Mouse (Mus musculus) intestine, embryonic 14.5 days (tissue): ENCODE measurements at regions not wholly inside any gene's neighbourhood (a gene's known extent, or its start where the extent isn't known, plus 50 kb on each side); places are given as distances from the start of the nearest gene placed in this dataset.
A peak's percentile ranks its signal among the peaks of the same experiment; 100 is the strongest.

Source experiments
- ATAC-seq: fragments of 200-750 bp; cut with Nextera tagmentation; replicated peaks from 2 replicates; pipeline ENCODE4 v1.8.0; 2017; ENCODE audit warnings: low read depth, moderate number of reproducible peaks, moderate TSS enrichment, moderate library complexity; ENCODE audit not compliant: low FRiP score, low TSS enrichment
- DNase-seq: peaks from one replicate; pipeline ENCODE4 v3.0.0-alpha.2; 2018; ENCODE audit warnings: low spot score
- H3K27ac ChIP-seq: fragments of 300-500 bp; sonication (generic); 2 replicates; pipeline ENCODE4 v1.5.1; 2014; ENCODE audit warnings: low read depth, mild to moderate bottlenecking, control low read depth
- H3K27me3 ChIP-seq: fragments of 300-500 bp; sonication (generic); replicated peaks from 2 replicates; pipeline ENCODE4 v1.6.1; 2014; ENCODE audit warnings: low read length, control low read depth; ENCODE audit not compliant: control insufficient read depth, insufficient read depth
- H3K36me3 ChIP-seq: fragments of 300-500 bp; sonication (generic); 2 replicates; pipeline ENCODE4 v1.6.1; 2014; ENCODE audit warnings: low read length, control low read depth; ENCODE audit not compliant: control insufficient read depth, insufficient read depth
- H3K4me1 ChIP-seq: fragments of 300-500 bp; sonication (generic); replicated peaks from 2 replicates; pipeline ENCODE4 v1.6.1; 2014; ENCODE audit warnings: low read length, control low read depth, mixed read lengths; ENCODE audit not compliant: control insufficient read depth, insufficient read depth
- H3K4me2 ChIP-seq: fragments of 300-500 bp; sonication (generic); 2 replicates; pipeline ENCODE4 v1.6.1; 2014; ENCODE audit warnings: low read length
- H3K4me3 ChIP-seq: fragments of 300-500 bp; sonication (generic); 2 replicates; pipeline ENCODE4 v1.5.1; 2014; ENCODE audit warnings: low read depth, low read length, control low read depth, mixed read lengths
- H3K9ac ChIP-seq: fragments of 300-500 bp; sonication (generic); 2 replicates; pipeline ENCODE4 v1.6.1; 2014; ENCODE audit warnings: mild to moderate bottlenecking, low read length
- H3K9me3 ChIP-seq: fragments of 300-500 bp; sonication (generic); 2 replicates; pipeline ENCODE4 v1.6.1; 2016; ENCODE audit warnings: low read length, control low read depth; ENCODE audit not compliant: control insufficient read depth
- WGBS: fragments of 180-500 bp; shearing (Covaris S2); extraction: QIAGEN DNeasy Blood & Tissue Kit; methylation state at CpG from one replicate; pipeline ENCODE4 v1.1.7; 2014; 5-methylcytosine and 5-hydroxymethylcytosine counted together

DNA sequence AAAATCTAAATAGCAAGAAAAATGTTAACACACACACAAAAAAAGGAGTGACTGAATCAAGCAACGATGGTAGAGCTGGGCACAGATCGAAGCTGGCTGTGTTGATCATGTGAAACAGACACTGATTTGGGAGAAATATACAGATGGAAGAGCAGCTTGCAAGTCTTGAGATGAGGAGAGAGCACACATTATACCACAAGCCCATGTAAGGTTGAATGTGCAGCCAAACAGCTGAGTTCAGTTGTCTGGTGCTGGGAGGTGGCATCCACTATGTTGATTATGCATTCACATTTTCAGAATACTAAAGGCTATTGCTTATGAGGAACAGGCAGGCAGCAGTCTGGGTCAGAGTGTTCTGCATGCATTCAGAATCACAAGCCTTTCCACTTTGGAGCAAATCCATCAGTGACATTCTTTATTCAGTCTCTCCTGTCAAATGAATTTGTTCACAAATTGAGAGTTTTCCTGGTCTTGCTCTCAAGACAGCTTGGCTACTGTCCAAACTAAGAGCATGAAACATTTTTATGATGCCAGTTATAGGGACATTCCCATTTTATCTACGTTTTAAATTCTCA, 63.0 kb upstream of the Gprin3 start:
- 78% methylated on average over 3 of the region's 3 CpGs for WGBS
- no peaks in the 10 kb centered on the region for H3K4me1 ChIP-seq
- no peak overlapping the region for H3K27ac ChIP-seq
- no peaks in the 10 kb centered on the region for H3K36me3 ChIP-seq
- ATAC-seq (no peak), DNase-seq (no peak)
- H3K4me2 ChIP-seq = no peak overlapping the region
- H3K9me3 ChIP-seq = no peaks in the 10 kb centered on the region
- H3K27me3 ChIP-seq = no peaks in the 10 kb centered on the region
- no peak overlapping the region for H3K9ac ChIP-seq
- H3K4me3 ChIP-seq = no peak overlapping the region

DNA sequence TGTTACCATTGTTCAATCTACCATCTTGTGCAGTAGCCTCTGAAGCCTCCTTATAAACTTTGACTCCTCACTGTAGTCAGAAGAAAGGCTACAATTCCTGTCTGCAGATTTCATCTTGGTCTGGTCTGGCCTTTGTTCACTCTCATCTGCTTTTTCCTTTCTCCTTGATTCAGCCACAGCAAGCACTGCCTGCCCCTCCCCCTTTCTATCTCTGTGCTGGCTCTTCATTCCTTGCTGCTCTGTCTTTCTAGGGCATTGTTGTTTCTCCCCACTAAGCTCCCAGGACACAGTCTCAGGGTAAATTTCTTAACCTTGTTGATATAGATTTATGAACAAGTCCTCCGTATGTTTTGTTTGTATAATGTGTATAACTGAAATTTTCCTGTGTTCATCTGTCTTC, 62.3 kb upstream of the Gprin3 start:
- no peak overlapping the region for H3K27ac ChIP-seq
- H3K27me3 ChIP-seq = no peaks in the 10 kb centered on the region
- H3K4me1 ChIP-seq = no peaks in the 10 kb centered on the region
- H3K4me2 ChIP-seq = no peak overlapping the region
- DNase-seq (no peak), ATAC-seq (no peak)
- no peak overlapping the region for H3K9ac ChIP-seq
- WGBS = 60% methylated on average over 1 of the region's 1 CpGs
- no peaks in the 10 kb centered on the region for H3K36me3 ChIP-seq
- H3K9me3 ChIP-seq = no peaks in the 10 kb centered on the region
- no peak overlapping the region for H3K4me3 ChIP-seq

DNA sequence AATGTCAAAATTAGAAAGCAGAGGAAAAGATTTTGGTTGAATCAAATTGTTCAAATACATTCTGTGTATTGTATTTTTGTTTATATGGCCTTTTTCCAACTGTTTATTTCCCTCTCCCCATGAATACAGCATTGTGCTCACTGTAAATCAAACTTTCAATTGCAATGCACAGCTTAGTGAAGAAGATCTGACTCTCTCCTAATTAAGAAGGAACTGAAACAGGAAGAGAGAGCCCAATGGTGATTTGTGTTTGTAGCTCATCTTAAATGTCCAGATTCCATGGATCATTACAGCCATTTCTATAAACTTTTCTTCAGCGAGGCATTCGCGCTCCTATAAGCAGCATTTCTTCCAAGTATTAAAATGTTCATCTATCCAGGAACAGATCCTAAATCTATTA, 57.9 kb upstream of the Gprin3 start:
- Histone ChIP-seq H3K9me3 (no peaks in the 10 kb centered on the region), H3K4me1 (no peaks in the 10 kb centered on the region), H3K27ac (no peak overlapping the region), H3K9ac (no peak overlapping the region), H3K27me3 (no peaks in the 10 kb centered on the region), H3K4me3 (no peak overlapping the region), H3K36me3 (no peaks in the 10 kb centered on the region), H3K4me2 (no peak overlapping the region)
- 88% methylated on average over 3 of the region's 3 CpGs for WGBS
- ATAC-seq = no peak
- DNase-seq = no peak

DNA sequence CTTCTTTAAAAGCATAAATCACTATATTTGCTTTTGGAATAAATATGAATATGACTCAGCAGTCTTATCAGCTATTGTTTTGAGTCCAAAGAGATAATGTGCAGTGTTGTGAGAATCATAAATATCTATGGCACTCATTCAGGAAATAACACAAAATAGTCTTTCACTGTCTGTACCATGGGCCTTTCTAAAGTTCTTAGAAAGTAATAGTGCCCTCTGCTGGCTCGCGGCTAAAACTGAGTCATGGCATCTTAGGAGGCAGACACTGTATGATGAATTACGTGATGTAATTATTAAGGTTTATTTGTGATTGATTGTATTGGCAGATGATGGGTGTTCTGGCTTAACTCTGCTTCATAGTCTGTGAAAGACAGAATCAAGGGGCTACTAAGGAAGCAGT, 57.5 kb upstream of the Gprin3 start:
- Histone ChIP-seq H3K4me3 (no peak overlapping the region), H3K27me3 (no peaks in the 10 kb centered on the region), H3K4me2 (no peak overlapping the region), H3K9ac (no peak overlapping the region), H3K27ac (no peak overlapping the region), H3K4me1 (no peaks in the 10 kb centered on the region), H3K36me3 (no peaks in the 10 kb centered on the region), H3K9me3 (no peaks in the 10 kb centered on the region)
- 15% methylated on average over 3 of the region's 3 CpGs for WGBS
- no peak for DNase-seq
- 0 out of 2 replicates have a peak, but pooled peaks have one; percentile 53 for ATAC-seq
